Mouse (Mus musculus) E14TG2a.4 (cell line): ENCODE measurements around the gene Lamb3.
"Not testable (repeated sequence)": the region's sequence is repeated elsewhere in the genome, so short reads cannot be mapped to it uniquely, and the experiment has no call there.

Experiments used
- H3K27me3 ChIP-seq: 2 replicates; pipeline ENCODE4 v1.6.1; 2014; ENCODE audit warnings: low read length, control low read depth; ENCODE audit not compliant: insufficient read depth
- H3K36me3 ChIP-seq: 2 replicates; pipeline ENCODE4 v1.6.1; 2014; ENCODE audit warnings: low read length, control low read depth; ENCODE audit not compliant: insufficient read depth
- H3K4me1 ChIP-seq: replicated peaks from 2 replicates; pipeline ENCODE4 v1.6.1; 2014; ENCODE audit warnings: low read depth, low read length, control low read depth
- H3K4me3 ChIP-seq: replicated peaks from 2 replicates; pipeline ENCODE4 v1.5.1; 2014; ENCODE audit warnings: mild to moderate bottlenecking, low read length
- H3K9me3 ChIP-seq: 2 replicates; pipeline ENCODE4 v1.6.1; 2014; ENCODE audit warnings: low read length, control low read depth
- CTCF ChIP-seq: conservative IDR thresholded peaks from 2 replicates; pipeline ENCODE4 v1.5.1; 2014; ENCODE audit warnings: low read length
- NANOG ChIP-seq: IDR thresholded peaks from 2 replicates; pipeline ENCODE4 v1.6.1; 2014; ENCODE audit warnings: borderline replicate concordance, low read length, mixed read lengths
- POU5F1 ChIP-seq: IDR thresholded peaks from 2 replicates; pipeline ENCODE4 v1.6.1; 2014; ENCODE audit warnings: low read length, borderline replicate concordance

Gene Lamb3

DNA sequence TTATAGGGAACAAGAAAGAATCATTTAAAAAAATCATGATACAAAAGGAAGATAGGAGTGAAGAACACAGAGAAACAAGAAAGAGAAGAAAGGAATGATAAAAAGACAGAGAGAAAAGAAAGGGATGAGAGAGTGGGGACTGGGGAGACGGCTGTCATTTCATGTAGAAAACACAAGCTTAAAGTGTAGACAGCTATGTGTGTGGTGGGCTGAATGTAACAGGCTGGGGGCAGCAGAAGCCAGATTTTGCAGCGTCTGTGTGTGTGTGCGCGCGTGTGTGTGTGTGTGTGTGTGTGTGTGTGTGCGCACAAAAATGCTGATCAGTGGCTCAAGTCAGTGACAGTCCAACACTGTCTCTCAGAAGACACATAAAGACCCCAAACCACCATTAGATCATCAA is 36.7 kb downstream of the Lamb3 start:
- Histone ChIP-seq H3K4me3 (no peak overlapping the region), H3K36me3 (no peaks in the 10 kb centered on the region), H3K9me3 (peaks cover 1% of the 10 kb centered on the region; the same call in 1 of the 2 replicates), H3K4me1 (no peaks in the 10 kb centered on the region), H3K27me3 (no peaks in the 10 kb centered on the region; the same call in 1 of the 2 replicates)
- TF ChIP-seq POU5F1 (no peak), CTCF (no peak), NANOG (no peak)

GRCm38 (mm10) chr1:193250026-193250425 is 42.5 kb downstream of the Lamb3 start:
- TF ChIP-seq POU5F1: no peak
- no peak for TF ChIP-seq CTCF
- no peak for TF ChIP-seq NANOG
- Histone ChIP-seq H3K9me3 (no peaks in the 10 kb centered on the region), H3K4me1 (no peaks in the 10 kb centered on the region), H3K4me3 (no peak overlapping the region), H3K36me3 (no peaks in the 10 kb centered on the region), H3K27me3 (no peaks in the 10 kb centered on the region)

DNA sequence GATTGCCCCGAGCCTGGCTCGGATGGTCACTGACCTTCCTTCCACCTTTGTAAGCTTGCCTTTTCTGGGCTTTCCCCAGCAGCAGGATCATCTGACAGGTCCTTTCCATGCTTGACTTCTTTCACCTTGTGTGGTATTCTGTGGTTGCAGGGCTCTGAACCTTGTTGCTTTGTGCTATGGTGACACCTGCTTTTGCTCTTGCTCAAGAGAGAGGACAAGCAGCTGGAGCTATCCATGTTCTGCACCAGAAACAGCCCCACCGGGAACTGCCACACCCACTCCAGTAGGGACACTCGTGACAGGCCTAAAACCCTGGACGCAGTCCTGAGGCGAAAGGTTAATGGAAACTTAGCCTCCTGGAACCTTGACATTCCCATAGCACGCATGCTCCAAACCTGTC is 43.9 kb downstream of the Lamb3 start:
- H3K4me1 ChIP-seq: no peaks in the 10 kb centered on the region
- TF ChIP-seq POU5F1: no peak
- no peak for TF ChIP-seq CTCF
- TF ChIP-seq NANOG: no peak

GRCm38 (mm10) chr1:193252616-193253015 is 45.1 kb downstream of the Lamb3 start:
- Histone ChIP-seq H3K9me3 (no peaks in the 10 kb centered on the region), H3K27me3 (no peaks in the 10 kb centered on the region), H3K4me3 (no peak overlapping the region), H3K36me3 (no peaks in the 10 kb centered on the region), H3K4me1 (no peaks in the 10 kb centered on the region)
- TF ChIP-seq POU5F1 (no peak), CTCF (no peak), NANOG (no peak)

More for the DNA sequence above, 43.9 kb downstream of the Lamb3 start:
- Histone ChIP-seq H3K36me3 (no peaks in the 10 kb centered on the region), H3K9me3 (no peaks in the 10 kb centered on the region), H3K4me3 (no peak overlapping the region), H3K27me3 (no peaks in the 10 kb centered on the region)

GRCm38 (mm10) chr1:193253895-193254294 is 46.4 kb downstream of the Lamb3 start:
- not testable (repeated sequence) for H3K27me3 ChIP-seq, H3K4me3 ChIP-seq, H3K9me3 ChIP-seq, H3K4me1 ChIP-seq, H3K36me3 ChIP-seq

- no peaks in the 10 kb centered on the region for H3K27me3 ChIP-seq
- H3K36me3 ChIP-seq: no peaks in the 10 kb centered on the region
- no peaks in the 10 kb centered on the region for H3K9me3 ChIP-seq
- no peaks in the 10 kb centered on the region for H3K4me1 ChIP-seq
- no peak overlapping the region for H3K4me3 ChIP-seq
- TF ChIP-seq CTCF (no peak), POU5F1 (no peak), NANOG (no peak)
Observed at GRCm38 (mm10) chr1:193255032-193255431, 47.5 kb downstream of the Lamb3 start.

DNA sequence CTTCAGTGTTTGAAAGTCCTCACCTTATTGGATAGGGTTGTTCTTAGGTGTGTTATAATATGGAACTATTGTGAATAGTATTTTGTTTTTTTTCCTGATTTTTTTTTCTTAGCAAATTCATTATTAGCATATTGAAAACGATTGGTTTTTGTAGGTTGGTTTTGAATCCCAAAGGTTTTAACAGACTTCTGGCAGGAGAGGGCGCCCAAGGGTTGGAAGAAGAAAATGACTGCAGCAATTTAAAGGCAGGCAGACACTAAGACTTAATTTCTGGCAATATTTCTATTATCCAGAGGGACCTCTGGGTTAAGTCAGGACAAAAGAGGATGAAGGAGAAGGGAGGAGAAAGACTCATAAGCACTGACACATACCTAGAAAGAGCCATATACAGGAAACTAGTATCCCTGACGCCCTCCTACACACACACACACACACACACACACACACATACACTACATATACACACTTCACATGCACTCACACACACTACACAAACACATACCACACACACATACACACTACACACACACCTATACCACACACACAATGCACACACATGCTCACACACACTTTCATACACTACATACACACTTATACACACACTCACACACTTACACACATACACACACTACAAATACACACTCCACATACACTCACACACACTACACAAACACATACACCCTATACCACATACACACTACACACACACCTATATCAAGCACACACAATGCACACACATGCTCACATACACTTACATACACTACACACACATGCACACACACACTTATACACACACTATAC is 48.2 kb downstream of the Lamb3 start:
- Histone ChIP-seq H3K36me3 (no peaks in the 10 kb centered on the region), H3K27me3 (no peaks in the 10 kb centered on the region), H3K4me1 (no peaks in the 10 kb centered on the region), H3K4me3 (no peak overlapping the region), H3K9me3 (no peaks in the 10 kb centered on the region)
- TF ChIP-seq NANOG (no peak), CTCF (peak; percentile 38)

- TF ChIP-seq CTCF (no peak), NANOG (no peak), POU5F1 (no peak)
- H3K4me3 ChIP-seq: no peak overlapping the region
- H3K9me3 ChIP-seq: no peaks in the 10 kb centered on the region
- H3K27me3 ChIP-seq: no peaks in the 10 kb centered on the region
- no peaks in the 10 kb centered on the region for H3K4me1 ChIP-seq
- no peaks in the 10 kb centered on the region for H3K36me3 ChIP-seq
Observed at GRCm38 (mm10) chr1:193256289-193256577, 48.7 kb downstream of the Lamb3 start.

GRCm38 (mm10) chr1:193256621-193257098 is 49.2 kb downstream of the Lamb3 start:
- H3K4me3 ChIP-seq: no peak overlapping the region
- no peaks in the 10 kb centered on the region for H3K36me3 ChIP-seq
- TF ChIP-seq POU5F1 (no peak), CTCF (no peak), NANOG (no peak)
- H3K4me1 ChIP-seq: no peaks in the 10 kb centered on the region
- H3K9me3 ChIP-seq: no peaks in the 10 kb centered on the region
- no peaks in the 10 kb centered on the region for H3K27me3 ChIP-seq

DNA sequence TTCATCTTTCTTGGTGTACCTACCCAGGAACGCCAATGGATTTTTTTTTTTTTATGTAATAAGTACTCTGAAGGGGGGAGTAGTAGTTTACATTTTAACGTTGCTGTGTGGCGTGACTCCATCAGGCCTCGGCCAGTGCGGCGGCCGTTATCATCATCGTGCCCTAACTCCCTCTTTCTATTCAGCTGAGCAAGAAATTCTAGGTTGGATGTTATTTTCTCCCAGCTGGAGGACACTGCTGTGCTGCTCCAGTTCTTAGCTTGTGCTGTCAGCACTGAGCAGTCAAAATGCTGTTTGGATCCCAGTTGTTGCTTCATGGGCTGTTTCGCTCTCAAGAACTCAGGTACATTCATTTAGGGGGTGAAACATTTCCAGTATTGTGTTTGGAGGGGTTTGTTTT is 52.1 kb downstream of the Lamb3 start:
- Histone ChIP-seq H3K4me3 (no peak overlapping the region), H3K36me3 (no peaks in the 10 kb centered on the region), H3K9me3 (no peaks in the 10 kb centered on the region), H3K27me3 (no peaks in the 10 kb centered on the region), H3K4me1 (no peaks in the 10 kb centered on the region)
- TF ChIP-seq NANOG: no peak
- no peak for TF ChIP-seq POU5F1
- no peak for TF ChIP-seq CTCF
